Mouse (Mus musculus) spleen, adult 18-20 months (tissue): ENCODE measurements around the gene Stat5a.

Experiments
- DNase-seq, 2 experiments: peaks; one replicate each; pipeline ENCODE4 v3.0.0; 2022; ENCODE audit warnings: mixed read lengths in 2 of 2

The Stat5a gene

GRCm38 (mm10) chr11:100838894-100839293, 20.3 kb upstream of the Stat5a start:
- DNase-seq: no peak

- DNase-seq: no peak
Observed at GRCm38 (mm10) chr11:100839523-100839922, 19.6 kb upstream of the Stat5a start.

GRCm38 (mm10) chr11:100840866-100841265, 18.3 kb upstream of the Stat5a start:
- DNase-seq: no peak

- DNase-seq: no peak
Observed at GRCm38 (mm10) chr11:100842025-100842424, 17.1 kb upstream of the Stat5a start.

- no peak for DNase-seq
Observed at GRCm38 (mm10) chr11:100843070-100843669, 16.0 kb upstream of the Stat5a start.

GRCm38 (mm10) chr11:100844121-100844520, 15.0 kb upstream of the Stat5a start:
- DNase-seq: no peak

GRCm38 (mm10) chr11:100845793-100846192, 13.4 kb upstream of the Stat5a start:
- no peak for DNase-seq

- DNase-seq: no peak
Observed at GRCm38 (mm10) chr11:100847572-100847971, 11.6 kb upstream of the Stat5a start.

GRCm38 (mm10) chr11:100848080-100848479, 11.1 kb upstream of the Stat5a start:
- DNase-seq: no peak

GRCm38 (mm10) chr11:100848789-100849379, 10.3 kb upstream of the Stat5a start:
- DNase-seq: no peak

- DNase-seq: no peak
Observed at GRCm38 (mm10) chr11:100849456-100850037, 9.6 kb upstream of the Stat5a start.

- DNase-seq: peak; percentile 76 to 88
Observed at GRCm38 (mm10) chr11:100850038-100850777, 8.9 kb upstream of the Stat5a start, which contains the start of gene Stat5b. Gene Stat5b, minus strand, starts transcription at chr11:100850724.

- DNase-seq: peak in 1 of 2 experiments; percentile 36
Observed at GRCm38 (mm10) chr11:100850778-100851528, 8.2 kb upstream of the Stat5a start.

- DNase-seq: no peak
Observed at GRCm38 (mm10) chr11:100852088-100852487, 7.1 kb upstream of the Stat5a start.

- DNase-seq: no peak
Observed at GRCm38 (mm10) chr11:100853018-100853417, 6.1 kb upstream of the Stat5a start.

- DNase-seq: no peak
Observed at GRCm38 (mm10) chr11:100854268-100854667, 4.9 kb upstream of the Stat5a start.

- no peak for DNase-seq
Observed at GRCm38 (mm10) chr11:100855178-100855577, 4.0 kb upstream of the Stat5a start.

- no peak for DNase-seq
Observed at GRCm38 (mm10) chr11:100857960-100858359, 1.2 kb upstream of the Stat5a start.

GRCm38 (mm10) chr11:100859579-100860075, 476 bp downstream of the Stat5a start:
- DNase-seq: no peak

GRCm38 (mm10) chr11:100860198-100861048, 1.3 kb downstream of the Stat5a start:
- peak; percentile 83 to 86 for DNase-seq

GRCm38 (mm10) chr11:100861335-100861734, 2.2 kb downstream of the Stat5a start:
- no peak for DNase-seq

- DNase-seq: no peak
Observed at GRCm38 (mm10) chr11:100861836-100862235, 2.7 kb downstream of the Stat5a start.
